Mouse (Mus musculus): Measurements from ENCODE around the gene Ppp1r13l. TPM values are rescaled to one million over a fixed set of nuclear protein-coding genes. Genes with fewer than 3 reads are reported as not detected.
A peak's percentile ranks its signal among the peaks of the same experiment; 100 is the strongest.

Ppp1r13l gene
- polyA plus RNA-seq, 1 experiment: 49.5 TPM

DNA sequence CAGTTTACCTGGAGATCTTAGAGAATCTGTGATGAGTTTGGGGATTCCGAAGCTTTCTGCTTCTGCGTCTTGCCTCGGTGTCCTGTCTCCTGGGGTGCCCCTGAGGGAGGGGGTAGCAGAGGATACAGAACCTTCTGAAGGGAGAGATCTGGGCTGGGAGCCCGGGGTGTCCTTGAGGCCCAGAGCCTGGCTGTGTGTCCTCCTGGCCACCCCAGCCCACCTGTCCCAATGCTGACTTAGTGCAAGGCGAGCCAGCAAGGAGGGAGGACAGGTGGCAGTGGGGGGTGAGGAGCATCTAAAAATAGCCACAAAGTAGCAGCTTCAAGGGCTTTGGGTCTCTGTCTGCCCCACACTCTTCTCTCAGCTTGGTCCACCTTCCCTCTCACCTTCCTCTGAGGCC is 52.2 kb downstream of the Ppp1r13l start:
- Histone ChIP-seq H3K4me1 (ENCODE audit: control insufficient read depth, insufficient read depth, low read length) (peaks cover 17% of the 10 kb centered on the region), H3K36me3 (ENCODE audit: control insufficient read depth, insufficient read depth, low read length) (no peaks in the 10 kb centered on the region), H3K27ac (ENCODE audit: control insufficient read depth, insufficient read depth, low read depth, low read length) (no peak overlapping the region), H3K27me3 (ENCODE audit: control insufficient read depth, insufficient read depth, low read length) (0 out of 2 replicates have a peak, but pooled peaks cover 3% of the 10 kb centered on the region), H3K4me3 (ENCODE audit: control insufficient read depth, low read depth, low read length) (no peak overlapping the region)
- no peak for TF ChIP-seq POLR2A (IDR thresholded peaks at IDR 0.05; ENCODE audit: control insufficient read depth, low read depth, low read length)
- no peak for TF ChIP-seq CTCF (IDR thresholded peaks at IDR 0.05; ENCODE audit: control insufficient read depth, insufficient read depth, insufficient replicate concordance, low read depth, low read length)

DNA sequence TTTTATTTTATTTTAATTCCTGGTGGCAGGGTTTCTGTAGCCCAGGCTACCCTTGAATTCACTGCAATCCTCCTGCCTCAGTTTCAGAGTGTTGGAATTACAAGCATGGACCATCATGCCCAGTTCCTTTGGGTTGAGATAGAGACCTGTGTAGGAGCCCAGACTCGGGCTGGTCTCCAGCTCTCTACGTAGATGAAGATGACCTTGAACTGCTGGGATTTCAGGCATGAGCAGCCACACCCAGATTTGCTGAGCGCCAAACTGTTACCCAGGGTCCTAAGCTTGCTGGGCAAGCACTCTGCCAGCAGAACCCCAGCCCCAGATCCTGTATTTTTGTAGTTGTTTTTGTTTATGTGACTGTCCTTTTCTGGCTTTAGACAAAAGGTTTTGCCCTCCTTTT is 54.0 kb downstream of the Ppp1r13l start:
- Histone ChIP-seq H3K27me3 (ENCODE audit: control insufficient read depth, insufficient read depth, low read length) (0 out of 2 replicates have a peak, but pooled peaks cover 3% of the 10 kb centered on the region), H3K4me1 (ENCODE audit: control insufficient read depth, insufficient read depth, low read length) (peaks cover 22% of the 10 kb centered on the region), H3K4me3 (ENCODE audit: control insufficient read depth, low read depth, low read length) (no peak overlapping the region), H3K27ac (ENCODE audit: control insufficient read depth, insufficient read depth, low read depth, low read length) (no peak overlapping the region), H3K36me3 (ENCODE audit: control insufficient read depth, insufficient read depth, low read length) (no peaks in the 10 kb centered on the region)
- no peak for TF ChIP-seq CTCF (IDR thresholded peaks at IDR 0.05; ENCODE audit: control insufficient read depth, insufficient read depth, insufficient replicate concordance, low read depth, low read length)
- no peak for TF ChIP-seq POLR2A (IDR thresholded peaks at IDR 0.05; ENCODE audit: control insufficient read depth, low read depth, low read length)

DNA sequence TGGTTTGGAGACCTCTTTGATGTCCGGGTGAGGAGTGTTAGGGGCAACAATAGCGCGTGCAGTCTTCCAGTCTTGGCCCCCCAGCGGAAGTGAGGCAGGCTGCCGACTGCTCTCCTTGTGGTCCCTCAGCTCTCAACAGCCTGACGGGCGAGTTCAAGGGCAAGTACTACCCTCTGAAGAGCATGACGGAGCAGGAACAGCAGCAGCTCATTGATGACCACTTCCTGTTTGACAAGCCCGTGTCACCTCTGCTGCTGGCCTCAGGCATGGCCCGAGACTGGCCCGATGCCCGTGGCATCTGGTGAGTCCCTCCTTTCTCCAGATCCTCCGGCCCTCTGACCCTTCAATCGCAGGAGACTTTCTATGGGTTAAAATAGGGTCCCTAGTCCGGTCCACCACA is 57.0 kb downstream of the Ppp1r13l start:
- Histone ChIP-seq H3K4me1 (ENCODE audit: control insufficient read depth, insufficient read depth, low read length) (peaks cover 28% of the 10 kb centered on the region), H3K4me3 (ENCODE audit: control insufficient read depth, low read depth, low read length) (no peak overlapping the region), H3K27ac (ENCODE audit: control insufficient read depth, insufficient read depth, low read depth, low read length) (no peak overlapping the region), H3K27me3 (ENCODE audit: control insufficient read depth, insufficient read depth, low read length) (0 out of 2 replicates have a peak, but pooled peaks cover 3% of the 10 kb centered on the region), H3K36me3 (ENCODE audit: control insufficient read depth, insufficient read depth, low read length) (no peaks in the 10 kb centered on the region)
- TF ChIP-seq POLR2A (IDR thresholded peaks at IDR 0.05; ENCODE audit: control insufficient read depth, low read depth, low read length) (no peak), CTCF (IDR thresholded peaks at IDR 0.05; ENCODE audit: control insufficient read depth, insufficient read depth, insufficient replicate concordance, low read depth, low read length) (no peak)

- Histone ChIP-seq H3K4me1 (ENCODE audit: control insufficient read depth, insufficient read depth, low read length) (peaks cover 21% of the 10 kb centered on the region), H3K4me3 (ENCODE audit: control insufficient read depth, low read depth, low read length) (no peak overlapping the region), H3K27me3 (ENCODE audit: control insufficient read depth, insufficient read depth, low read length) (0 out of 2 replicates have a peak, but pooled peaks cover 3% of the 10 kb centered on the region), H3K27ac (ENCODE audit: control insufficient read depth, insufficient read depth, low read depth, low read length) (no peak overlapping the region), H3K36me3 (ENCODE audit: control insufficient read depth, insufficient read depth, low read length) (no peaks in the 10 kb centered on the region)
- TF ChIP-seq CTCF (IDR thresholded peaks at IDR 0.05; ENCODE audit: control insufficient read depth, insufficient read depth, insufficient replicate concordance, low read depth, low read length) (no peak), POLR2A (IDR thresholded peaks at IDR 0.05; ENCODE audit: control insufficient read depth, low read depth, low read length) (no peak)
Measured at GRCm38 (mm10) chr7:19420121-19420520, 60.6 kb downstream of the Ppp1r13l start.

GRCm38 (mm10) chr7:19420821-19421636 is 61.5 kb downstream of the Ppp1r13l start:
- Histone ChIP-seq H3K36me3 (ENCODE audit: control insufficient read depth, insufficient read depth, low read length) (no peaks in the 10 kb centered on the region), H3K27ac (ENCODE audit: control insufficient read depth, insufficient read depth, low read depth, low read length) (no peak overlapping the region), H3K4me1 (ENCODE audit: control insufficient read depth, insufficient read depth, low read length) (peaks cover 22% of the 10 kb centered on the region), H3K4me3 (ENCODE audit: control insufficient read depth, low read depth, low read length) (peak overlapping the region; percentile 36), H3K27me3 (ENCODE audit: control insufficient read depth, insufficient read depth, low read length) (0 out of 2 replicates have a peak, but pooled peaks cover 3% of the 10 kb centered on the region)
- TF ChIP-seq POLR2A (IDR thresholded peaks at IDR 0.05; ENCODE audit: control insufficient read depth, low read depth, low read length): no peak
- TF ChIP-seq CTCF (IDR thresholded peaks at IDR 0.05; ENCODE audit: control insufficient read depth, insufficient read depth, insufficient replicate concordance, low read depth, low read length): no peak

DNA sequence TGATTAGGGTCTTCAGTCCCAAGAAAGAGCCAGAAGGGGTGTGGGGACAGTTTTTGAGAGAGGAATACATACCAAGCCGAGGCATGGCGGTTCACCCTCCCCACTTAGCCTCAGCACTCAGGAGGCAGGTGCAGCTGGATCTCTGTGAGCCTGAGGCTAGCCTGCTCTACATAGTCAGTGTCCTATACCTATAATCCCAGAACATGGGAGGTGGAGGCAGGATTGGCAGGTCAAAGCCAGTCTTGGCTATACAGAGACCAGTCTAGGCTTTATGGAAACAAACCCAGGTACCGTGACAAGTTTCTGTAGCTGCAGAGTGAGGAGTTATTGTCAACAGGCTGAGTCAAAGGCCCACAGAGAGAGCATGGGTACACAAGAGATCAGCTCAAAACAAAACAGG is 63.5 kb downstream of the Ppp1r13l start:
- Histone ChIP-seq H3K36me3 (ENCODE audit: control insufficient read depth, insufficient read depth, low read length) (no peaks in the 10 kb centered on the region), H3K27me3 (ENCODE audit: control insufficient read depth, insufficient read depth, low read length) (no peaks in the 10 kb centered on the region), H3K4me1 (ENCODE audit: control insufficient read depth, insufficient read depth, low read length) (peaks cover 25% of the 10 kb centered on the region)

GRCm38 (mm10) chr7:19424051-19424450 is 64.5 kb downstream of the Ppp1r13l start:
- TF ChIP-seq CTCF (IDR thresholded peaks at IDR 0.05; ENCODE audit: control insufficient read depth, insufficient read depth, insufficient replicate concordance, low read depth, low read length): no peak
- Histone ChIP-seq H3K4me3 (ENCODE audit: control insufficient read depth, low read depth, low read length) (no peak overlapping the region), H3K4me1 (ENCODE audit: control insufficient read depth, insufficient read depth, low read length) (peaks cover 25% of the 10 kb centered on the region), H3K27ac (ENCODE audit: control insufficient read depth, insufficient read depth, low read depth, low read length) (no peak overlapping the region), H3K36me3 (ENCODE audit: control insufficient read depth, insufficient read depth, low read length) (no peaks in the 10 kb centered on the region), H3K27me3 (ENCODE audit: control insufficient read depth, insufficient read depth, low read length) (no peaks in the 10 kb centered on the region)

More for the DNA sequence above, 63.5 kb downstream of the Ppp1r13l start:
- TF ChIP-seq POLR2A (IDR thresholded peaks at IDR 0.05; ENCODE audit: control insufficient read depth, low read depth, low read length): no peak
- TF ChIP-seq CTCF (IDR thresholded peaks at IDR 0.05; ENCODE audit: control insufficient read depth, insufficient read depth, insufficient replicate concordance, low read depth, low read length): no peak
- Histone ChIP-seq H3K4me3 (ENCODE audit: control insufficient read depth, low read depth, low read length) (no peak overlapping the region), H3K27ac (ENCODE audit: control insufficient read depth, insufficient read depth, low read depth, low read length) (no peak overlapping the region)

All from testis, adult 2 months (tissue).